Mouse (Mus musculus): ENCODE measurements at regions not wholly inside any gene's neighbourhood (a gene's known extent, or its start where the extent isn't known, plus 50 kb on each side); places are given as distances from the start of the nearest gene placed in this dataset.

DNA sequence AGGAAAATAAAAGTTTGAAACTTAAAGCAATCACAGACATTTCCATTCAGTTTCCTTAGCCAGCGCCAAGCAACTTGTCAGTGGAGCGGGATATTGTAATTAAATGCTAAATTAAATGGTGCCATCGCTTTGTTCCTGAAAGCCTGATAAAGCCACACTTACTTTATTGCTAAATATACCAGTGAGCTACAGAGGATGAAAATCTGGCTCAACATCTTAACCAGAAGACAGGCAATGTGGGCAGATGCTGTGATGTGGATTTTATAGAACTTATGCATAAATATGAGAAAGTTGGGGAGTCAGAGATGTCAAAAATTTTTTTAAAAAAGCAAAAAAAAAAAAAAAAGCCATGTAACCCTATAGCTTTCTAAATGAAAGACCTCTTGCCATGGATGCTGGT, 340.8 kb downstream of the Galc start:
- 91% methylated on average over 3 of the region's 3 CpGs for WGBS
- Histone ChIP-seq H3K36me3 (ENCODE audit: control insufficient read depth, insufficient read depth, low read length) (no peaks in the 10 kb centered on the region), H3K4me1 (ENCODE audit: control insufficient read depth, insufficient read depth, low read length) (no peaks in the 10 kb centered on the region), H3K9ac (ENCODE audit: low read length) (no peak overlapping the region), H3K4me2 (ENCODE audit: low read length) (no peak overlapping the region), H3K27me3 (replicated peaks; ENCODE audit: control insufficient read depth, insufficient read depth, low read length) (no peaks in the 10 kb centered on the region), H3K27ac (ENCODE audit: low read depth, low read length) (no peak overlapping the region), H3K4me3 (ENCODE audit: low read depth, low read length) (no peak overlapping the region), H3K9me3 (replicated peaks; ENCODE audit: control insufficient read depth, low read length) (no peaks in the 10 kb centered on the region)
- DNase-seq (ENCODE audit: low spot score) (no peak), ATAC-seq (no peak)

DNA sequence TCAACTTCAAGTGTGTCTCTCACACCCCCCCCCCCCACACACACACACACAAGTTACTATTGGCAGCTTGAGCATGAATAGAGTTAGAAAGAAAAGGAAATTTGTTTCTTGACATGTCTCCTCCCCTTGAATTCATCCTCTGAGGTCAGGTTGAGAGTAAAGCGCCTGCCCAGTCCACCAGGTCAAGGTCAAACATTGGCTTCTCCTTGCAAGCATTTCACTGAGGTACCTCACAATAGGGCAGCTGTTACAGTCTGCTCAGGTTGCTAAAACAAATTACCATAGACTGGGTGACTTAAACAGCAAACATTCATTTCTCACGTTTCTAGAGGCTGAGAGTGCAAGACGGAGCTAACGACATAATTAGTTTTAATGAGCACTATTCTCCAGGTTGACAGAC, 344.2 kb downstream of the Galc start:
- 21% methylated on average over 4 of the region's 4 CpGs for WGBS
- H3K36me3 ChIP-seq (ENCODE audit: control insufficient read depth, insufficient read depth, low read length) = no peaks in the 10 kb centered on the region
- DNase-seq (ENCODE audit: low spot score) (no peak), ATAC-seq (peak; percentile 40; the same call in 1 of the 2 replicates)
- H3K9me3 ChIP-seq (replicated peaks; ENCODE audit: control insufficient read depth, low read length) = no peaks in the 10 kb centered on the region
- H3K4me2 ChIP-seq (ENCODE audit: low read length) = no peak overlapping the region
- H3K9ac ChIP-seq (ENCODE audit: low read length) = no peak overlapping the region
- H3K4me1 ChIP-seq (ENCODE audit: control insufficient read depth, insufficient read depth, low read length) = no peaks in the 10 kb centered on the region
- no peak overlapping the region for H3K4me3 ChIP-seq (ENCODE audit: low read depth, low read length)
- no peaks in the 10 kb centered on the region for H3K27me3 ChIP-seq (replicated peaks; ENCODE audit: control insufficient read depth, insufficient read depth, low read length)
- H3K27ac ChIP-seq (ENCODE audit: low read depth, low read length) = no peak overlapping the region

DNA sequence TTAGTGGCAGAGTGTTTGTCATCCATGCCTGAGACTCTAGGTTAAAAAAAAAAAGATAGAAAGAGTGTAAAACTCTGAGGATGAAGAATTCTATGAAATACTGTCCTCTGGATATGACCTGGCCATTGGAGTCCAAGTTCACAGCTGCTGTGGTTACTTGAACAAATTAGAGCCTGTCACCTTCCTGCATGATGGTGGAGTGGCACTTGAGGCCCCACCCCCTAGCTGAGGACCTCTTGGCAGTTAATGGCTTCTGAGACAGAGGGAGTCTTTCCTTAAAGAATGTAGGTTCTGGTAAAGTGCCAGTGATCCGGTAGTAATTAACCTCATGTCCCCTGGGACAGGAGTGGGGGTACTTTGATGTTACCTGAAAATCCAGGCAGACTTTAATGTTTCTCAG, 346.5 kb downstream of the Galc start:
- Histone ChIP-seq H3K9ac (ENCODE audit: low read length) (no peak overlapping the region), H3K4me2 (ENCODE audit: low read length) (no peak overlapping the region), H3K4me1 (ENCODE audit: control insufficient read depth, insufficient read depth, low read length) (no peaks in the 10 kb centered on the region), H3K9me3 (replicated peaks; ENCODE audit: control insufficient read depth, low read length) (no peaks in the 10 kb centered on the region), H3K27me3 (replicated peaks; ENCODE audit: control insufficient read depth, insufficient read depth, low read length) (no peaks in the 10 kb centered on the region), H3K27ac (ENCODE audit: low read depth, low read length) (no peak overlapping the region), H3K36me3 (ENCODE audit: control insufficient read depth, insufficient read depth, low read length) (no peaks in the 10 kb centered on the region), H3K4me3 (ENCODE audit: low read depth, low read length) (no peak overlapping the region)
- no peak for ATAC-seq
- DNase-seq (ENCODE audit: low spot score) = no peak
- 75% methylated on average over 1 of the region's 1 CpGs for WGBS

DNA sequence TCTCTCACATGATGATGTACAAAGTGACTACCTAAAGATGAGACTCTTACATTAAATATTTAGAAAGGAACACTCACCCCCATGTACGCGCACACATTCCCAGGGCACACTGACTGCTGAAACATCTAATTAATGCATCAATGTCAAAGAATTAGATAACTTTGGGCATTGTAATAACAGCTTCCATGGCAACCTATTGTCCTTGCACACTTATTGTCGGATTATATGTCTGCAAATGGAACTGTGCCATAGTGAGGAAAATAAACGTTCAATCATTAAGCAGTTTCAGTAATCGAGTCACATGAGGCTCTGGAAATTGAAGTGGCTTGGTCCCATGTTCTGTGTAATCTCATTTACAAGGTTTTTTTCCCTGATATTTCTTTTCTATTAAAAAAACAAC, 360.0 kb downstream of the Galc start:
- peak; percentile 55 for DNase-seq (ENCODE audit: low spot score)

DNA sequence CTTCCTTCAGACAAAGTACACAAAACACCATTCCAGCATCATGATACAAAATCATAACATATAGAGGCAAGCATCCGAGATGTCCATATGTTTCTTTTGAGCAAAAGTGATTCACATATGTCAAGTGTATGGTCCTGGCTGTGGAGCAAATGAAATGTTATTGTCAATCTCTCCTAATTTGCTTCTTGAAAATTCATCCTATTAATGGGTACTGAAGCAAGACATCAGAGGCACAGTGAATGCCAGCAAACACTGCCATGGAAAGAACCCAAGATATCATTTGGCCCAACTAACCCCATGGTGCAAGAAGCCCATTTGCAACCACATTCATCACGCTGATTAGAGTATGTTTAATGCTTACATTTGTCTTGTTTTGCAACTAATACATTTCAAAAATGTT, 361.1 kb downstream of the Galc start:
- H3K4me3 ChIP-seq (ENCODE audit: low read depth, low read length) = no peak overlapping the region
- H3K9me3 ChIP-seq (replicated peaks; ENCODE audit: control insufficient read depth, low read length) = no peaks in the 10 kb centered on the region
- no peaks in the 10 kb centered on the region for H3K27me3 ChIP-seq (replicated peaks; ENCODE audit: control insufficient read depth, insufficient read depth, low read length)
- no peak overlapping the region for H3K27ac ChIP-seq (ENCODE audit: low read depth, low read length)
- H3K4me1 ChIP-seq (ENCODE audit: control insufficient read depth, insufficient read depth, low read length) = no peaks in the 10 kb centered on the region
- H3K4me2 ChIP-seq (ENCODE audit: low read length) = no peak overlapping the region
- 73% methylated on average over 2 of the region's 2 CpGs for WGBS
- H3K36me3 ChIP-seq (ENCODE audit: control insufficient read depth, insufficient read depth, low read length) = no peaks in the 10 kb centered on the region
- ATAC-seq (no peak), DNase-seq (ENCODE audit: low spot score) (peak; percentile 41)
- no peak overlapping the region for H3K9ac ChIP-seq (ENCODE audit: low read length)

More for the DNA sequence above, 360.0 kb downstream of the Galc start:
- Histone ChIP-seq H3K4me2 (ENCODE audit: low read length) (no peak overlapping the region), H3K4me3 (ENCODE audit: low read depth, low read length) (no peak overlapping the region), H3K9ac (ENCODE audit: low read length) (no peak overlapping the region), H3K27ac (ENCODE audit: low read depth, low read length) (no peak overlapping the region), H3K9me3 (replicated peaks; ENCODE audit: control insufficient read depth, low read length) (no peaks in the 10 kb centered on the region), H3K36me3 (ENCODE audit: control insufficient read depth, insufficient read depth, low read length) (no peaks in the 10 kb centered on the region), H3K27me3 (replicated peaks; ENCODE audit: control insufficient read depth, insufficient read depth, low read length) (no peaks in the 10 kb centered on the region), H3K4me1 (ENCODE audit: control insufficient read depth, insufficient read depth, low read length) (no peaks in the 10 kb centered on the region)
- ATAC-seq = no peak; the same call in 1 of the 2 replicates
- 43% methylated on average over 5 of the region's 5 CpGs for WGBS

DNA sequence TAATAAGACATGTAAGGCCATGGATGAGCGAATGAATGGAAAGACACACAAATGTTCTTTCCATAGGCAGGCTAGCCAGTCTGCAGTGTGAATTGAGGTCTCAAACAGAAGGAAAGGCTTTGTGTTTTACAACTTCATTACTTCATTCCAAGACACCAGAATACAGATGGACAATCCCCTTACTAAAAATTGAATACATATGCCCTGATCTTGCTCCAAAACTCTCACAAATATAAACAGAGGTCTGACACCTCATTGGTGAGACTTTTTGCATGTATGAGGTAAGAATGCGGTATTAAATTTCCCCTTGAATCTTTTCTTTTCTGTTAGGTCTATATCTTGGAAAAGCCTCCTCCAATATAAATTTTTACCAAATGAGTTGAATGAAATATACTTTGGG, 363.3 kb downstream of the Galc start:
- Histone ChIP-seq H3K9ac (ENCODE audit: low read length) (no peak overlapping the region), H3K27ac (ENCODE audit: low read depth, low read length) (no peak overlapping the region), H3K4me1 (ENCODE audit: control insufficient read depth, insufficient read depth, low read length) (no peaks in the 10 kb centered on the region), H3K27me3 (replicated peaks; ENCODE audit: control insufficient read depth, insufficient read depth, low read length) (no peaks in the 10 kb centered on the region), H3K4me3 (ENCODE audit: low read depth, low read length) (no peak overlapping the region), H3K4me2 (ENCODE audit: low read length) (no peak overlapping the region), H3K9me3 (replicated peaks; ENCODE audit: control insufficient read depth, low read length) (no peaks in the 10 kb centered on the region), H3K36me3 (ENCODE audit: control insufficient read depth, insufficient read depth, low read length) (no peaks in the 10 kb centered on the region)
- ATAC-seq (no peak), DNase-seq (ENCODE audit: low spot score) (no peak)
- 88% methylated on average over 2 of the region's 2 CpGs for WGBS

DNA sequence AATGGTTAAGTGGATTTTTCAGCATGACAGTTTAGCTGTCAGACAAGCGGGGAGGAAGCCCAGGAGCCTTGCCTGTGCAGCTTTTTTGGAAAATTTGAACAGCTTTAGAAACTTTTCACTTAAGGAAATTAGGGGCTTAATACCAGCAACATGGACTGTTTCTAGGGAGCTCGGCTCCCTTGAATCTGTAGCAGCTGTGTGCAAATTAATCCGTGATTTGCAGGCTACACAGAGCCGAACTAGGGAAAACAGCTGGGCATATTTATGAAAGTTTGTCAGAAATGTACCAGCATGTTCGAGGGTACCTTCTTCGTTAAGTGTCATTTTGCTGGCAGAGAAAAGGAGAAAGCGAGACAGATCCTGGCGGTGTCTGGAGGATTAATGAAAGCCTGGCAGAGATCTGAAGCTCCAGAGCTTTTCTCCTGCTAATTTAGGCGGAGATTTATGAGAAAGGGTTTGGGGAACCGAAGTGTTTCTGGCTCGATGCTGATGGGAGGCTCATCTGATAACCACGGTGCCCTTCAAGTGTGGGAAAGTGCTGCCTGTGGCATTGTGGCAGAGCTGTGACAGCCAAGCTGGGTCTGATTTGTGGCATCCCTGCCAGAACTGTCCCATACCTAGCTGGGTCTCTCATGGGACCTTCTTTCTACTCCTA, 370.3 kb downstream of the Galc start:
- peak; percentile 85 for DNase-seq (ENCODE audit: low spot score)
- Histone ChIP-seq H3K36me3 (ENCODE audit: control insufficient read depth, insufficient read depth, low read length) (no peaks in the 10 kb centered on the region), H3K4me2 (ENCODE audit: low read length) (peak overlapping the region; percentile 41), H3K9me3 (replicated peaks; ENCODE audit: control insufficient read depth, low read length) (no peaks in the 10 kb centered on the region), H3K4me1 (ENCODE audit: control insufficient read depth, insufficient read depth, low read length) (peaks cover 14% of the 10 kb centered on the region), H3K27ac (ENCODE audit: low read depth, low read length) (peak overlapping the region; percentile 80), H3K4me3 (ENCODE audit: low read depth, low read length) (no peak overlapping the region), H3K27me3 (replicated peaks; ENCODE audit: control insufficient read depth, insufficient read depth, low read length) (no peaks in the 10 kb centered on the region), H3K9ac (ENCODE audit: low read length) (peak overlapping the region; percentile 42; the same call in 1 of the 2 replicates)
- ATAC-seq = peak; percentile 89
- 2% methylated on average over 12 of the region's 12 CpGs for WGBS

DNA sequence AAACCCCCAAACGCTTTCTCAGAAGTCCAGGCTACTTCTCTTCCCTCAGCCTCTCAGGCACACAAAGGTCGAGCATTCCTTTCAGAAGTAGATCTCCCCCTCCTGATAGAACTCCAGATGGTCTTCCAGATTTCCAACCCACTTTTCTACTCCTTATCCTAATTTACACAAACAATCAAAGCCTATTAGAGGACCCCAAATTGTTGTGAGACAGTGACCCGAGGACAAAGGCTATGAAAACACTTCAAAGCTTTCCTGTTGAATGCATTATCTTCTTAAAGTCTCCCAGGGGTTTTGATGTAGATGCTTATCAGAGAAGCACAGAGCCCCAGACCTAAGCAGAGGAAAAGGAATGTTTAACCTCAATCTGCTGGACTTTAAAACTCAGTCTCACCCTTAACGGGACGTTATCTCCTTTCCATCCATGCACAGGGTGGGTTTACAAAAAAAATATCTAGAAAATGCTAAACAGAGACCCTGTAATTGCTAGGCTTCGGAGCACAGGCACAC, 370.9 kb downstream of the Galc start:
- peak; percentile 24 for ATAC-seq
- peak; percentile 31 for DNase-seq (ENCODE audit: low spot score)
- H3K9me3 ChIP-seq (replicated peaks; ENCODE audit: control insufficient read depth, low read length) = no peaks in the 10 kb centered on the region
- peak overlapping the region; percentile 41 for H3K4me2 ChIP-seq (ENCODE audit: low read length)
- peak overlapping the region; percentile 80 for H3K27ac ChIP-seq (ENCODE audit: low read depth, low read length)
- H3K27me3 ChIP-seq (replicated peaks; ENCODE audit: control insufficient read depth, insufficient read depth, low read length) = no peaks in the 10 kb centered on the region
- 3% methylated on average over 6 of the region's 6 CpGs for WGBS
- H3K4me3 ChIP-seq (ENCODE audit: low read depth, low read length) = no peak overlapping the region
- peaks cover 14% of the 10 kb centered on the region for H3K4me1 ChIP-seq (ENCODE audit: control insufficient read depth, insufficient read depth, low read length)
- H3K9ac ChIP-seq (ENCODE audit: low read length) = no peak overlapping the region; the same call in 1 of the 2 replicates
- H3K36me3 ChIP-seq (ENCODE audit: control insufficient read depth, insufficient read depth, low read length) = no peaks in the 10 kb centered on the region

DNA sequence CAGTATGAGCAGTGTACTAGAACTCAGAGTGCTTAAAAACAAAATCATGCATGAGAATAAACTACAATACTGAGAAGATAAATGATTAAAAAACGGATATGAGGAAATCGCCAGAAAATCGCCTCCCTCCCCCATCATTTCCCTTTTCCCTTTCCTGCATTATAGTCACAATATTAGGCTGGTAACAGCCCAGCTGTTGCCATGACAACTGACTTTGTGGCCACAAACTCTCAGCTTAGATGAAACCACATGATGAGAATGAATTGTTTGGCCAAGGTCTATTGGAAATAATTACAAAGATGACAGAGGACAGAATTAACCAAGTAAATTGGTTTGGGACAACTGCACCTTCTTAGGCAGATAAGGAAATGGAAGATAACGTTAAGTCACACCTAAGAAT, 376.8 kb downstream of the Galc start:
- 73% methylated on average over 4 of the region's 4 CpGs for WGBS
- Histone ChIP-seq H3K4me3 (ENCODE audit: low read depth, low read length) (no peak overlapping the region), H3K9me3 (replicated peaks; ENCODE audit: control insufficient read depth, low read length) (no peaks in the 10 kb centered on the region), H3K27ac (ENCODE audit: low read depth, low read length) (no peak overlapping the region), H3K4me1 (ENCODE audit: control insufficient read depth, insufficient read depth, low read length) (no peaks in the 10 kb centered on the region), H3K27me3 (replicated peaks; ENCODE audit: control insufficient read depth, insufficient read depth, low read length) (no peaks in the 10 kb centered on the region), H3K4me2 (ENCODE audit: low read length) (no peak overlapping the region), H3K36me3 (ENCODE audit: control insufficient read depth, insufficient read depth, low read length) (no peaks in the 10 kb centered on the region), H3K9ac (ENCODE audit: low read length) (no peak overlapping the region)
- peak; percentile 59 for DNase-seq (ENCODE audit: low spot score)
- no peak for ATAC-seq
